Comparison of ENCODE assay signal across 14 mouse cellular contexts in genomic region chr5:130765784-130766183, GRCm38 (mm10).
A peak's percentile ranks its signal among the peaks of the same experiment; 100 is the strongest.
DNase-seq lines count a peak whose midpoint lies in the region; ATAC-seq and TF ChIP-seq lines count a peak whose summit lies in the region.
"Had no signal": no experiment of that assay in that cellular context is flagged by ENCODE, and none has a peak within 500 bp of the region (broad histone marks: within the 10 kb centered on the region; RNA-seq: fewer than 3 reads in every experiment).

No protein-coding gene starts in this region.

- no peak overlapping the region for H3K4me2 ChIP-seq in forebrain, postnatal 0 days (ENCODE audit: low read depth)
- H3K4me2 ChIP-seq in forebrain, embryonic 13.5 days, result no peak overlapping the region
- H3K4me2 ChIP-seq: heart, embryonic 11.5 days; hindbrain, embryonic 14.5 days; liver, embryonic 12.5 days; neural tube, embryonic 13.5 days had no signal

- no peaks in the 10 kb centered on the region for H3K27me3 ChIP-seq in forebrain, postnatal 0 days (ENCODE audit: insufficient read depth, low read length)
- H3K27me3 ChIP-seq in forebrain, embryonic 13.5 days, result no peaks in the 10 kb centered on the region
- H3K27me3 ChIP-seq: liver, embryonic 12.5 days; neural tube, embryonic 13.5 days had no signal

- no peaks in the 10 kb centered on the region for H3K4me1 ChIP-seq in forebrain, postnatal 0 days (ENCODE audit: insufficient read depth)
- no peaks in the 10 kb centered on the region for H3K4me1 ChIP-seq in forebrain, embryonic 13.5 days
- H3K4me1 ChIP-seq: liver, embryonic 12.5 days; neural tube, embryonic 13.5 days had no signal

- no peak overlapping the region for H3K4me3 ChIP-seq in forebrain, postnatal 0 days (ENCODE audit: low read depth, low read length)
- H3K4me3 ChIP-seq in forebrain, embryonic 13.5 days, result no peak overlapping the region
- H3K4me3 ChIP-seq: liver, embryonic 12.5 days; neural tube, embryonic 13.5 days had no signal

- H3K9me3 ChIP-seq in forebrain, postnatal 0 days (ENCODE audit: low read length), result no peaks in the 10 kb centered on the region
- no peaks in the 10 kb centered on the region for H3K9me3 ChIP-seq in forebrain, embryonic 13.5 days (replicated peaks)

- peak; percentile 72 for DNase-seq in forebrain, postnatal 0 days
- DNase-seq in cerebellum, adult 18-20 months, result peak; percentile 75 to 81
- DNase-seq in layer of hippocampus, adult 11-12 months (ENCODE audit: low spot score), result peak; percentile 36
- DNase-seq in right cerebral cortex, postnatal 10 days (ENCODE audit: low spot score in 2 of 2), result peak; percentile 64 to 66
- no peak for DNase-seq in spleen, adult 18-20 months
- DNase-seq in spleen, adult 12 weeks (ENCODE audit: low spot score), result no peak
- DNase-seq: adrenal gland, adult 2 months had no signal

- H3K27ac ChIP-seq in forebrain, postnatal 0 days (ENCODE audit: low read depth, low read length), result no peak overlapping the region
- no peak overlapping the region for H3K27ac ChIP-seq in forebrain, embryonic 13.5 days
- H3K27ac ChIP-seq: hindbrain, embryonic 14.5 days; kidney, postnatal 0 days; liver, embryonic 12.5 days; neural tube, embryonic 13.5 days had no signal

- WGBS in forebrain, postnatal 0 days, result 80% methylated on average over 6 of the region's 6 CpGs
- WGBS in forebrain, embryonic 13.5 days, result 92% methylated on average over 6 of the region's 6 CpGs

- ATAC-seq in forebrain, postnatal 0 days, result no peak
- no peak for ATAC-seq in forebrain, embryonic 13.5 days
- no peak for ATAC-seq in megakaryocyte, adult 5-6 weeks (ENCODE audit: poor library complexity, severe bottlenecking)
- ATAC-seq: liver, embryonic 12.5 days had no signal

- no peak overlapping the region for H3K9ac ChIP-seq in forebrain, postnatal 0 days
- H3K9ac ChIP-seq in forebrain, embryonic 13.5 days, result no peak overlapping the region
- H3K9ac ChIP-seq: hindbrain, embryonic 14.5 days; liver, embryonic 12.5 days; neural tube, embryonic 13.5 days had no signal

- no peaks in the 10 kb centered on the region for H3K36me3 ChIP-seq in forebrain, postnatal 0 days (ENCODE audit: insufficient read depth)
- no peaks in the 10 kb centered on the region for H3K36me3 ChIP-seq in forebrain, embryonic 13.5 days (ENCODE audit: poor library complexity, severe bottlenecking)
- H3K36me3 ChIP-seq: liver, embryonic 12.5 days; neural tube, embryonic 13.5 days had no signal

- no peak for TF ChIP-seq CTCF in forebrain, postnatal 0 days (IDR thresholded peaks at IDR 0.05; ENCODE audit: low read depth)

Comparison
In these comparisons a context has a peak if more than half of its experiments do, and no peak if none do; other contexts are left out.
1. DNase-seq: peak in forebrain, postnatal 0 days (single experiment), cerebellum, adult 18-20 months (2 of 2), layer of hippocampus, adult 11-12 months (single experiment) and right cerebral cortex, postnatal 10 days (2 of 2); none in spleen, adult 18-20 months (0 of 2) and spleen, adult 12 weeks (single experiment).